Mouse (Mus musculus): Measurements from ENCODE around the gene Xpa. TPM values are rescaled to one million over a fixed set of nuclear protein-coding genes. Genes with fewer than 3 reads are reported as not detected.

Gene Xpa
- polyA plus RNA-seq, 1 experiment, result 33.4 TPM

GRCm38 (mm10) chr4:46119514-46120094 is 76.5 kb downstream of the Xpa start:
- Histone ChIP-seq H3K27ac (ENCODE audit: control insufficient read depth, insufficient read depth, low read length) (no peak overlapping the region), H3K36me3 (ENCODE audit: control insufficient read depth, insufficient read depth, low read length) (peaks cover 71% of the 10 kb centered on the region), H3K27me3 (ENCODE audit: control insufficient read depth, insufficient read depth, low read length) (no peaks in the 10 kb centered on the region), H3K4me1 (replicated peaks; ENCODE audit: control insufficient read depth, insufficient read depth, low read length) (no peaks in the 10 kb centered on the region), H3K4me3 (ENCODE audit: control insufficient read depth, insufficient read depth, low read length) (no peak overlapping the region)
- no peak for DNase-seq
- no peak for TF ChIP-seq CTCF (IDR thresholded peaks at IDR 0.05; ENCODE audit: borderline replicate concordance, control insufficient read depth, extremely low read depth, insufficient read depth, low read length, poor library complexity)
- TF ChIP-seq POLR2A (IDR thresholded peaks at IDR 0.05; ENCODE audit: control insufficient read depth, extremely low read depth, insufficient read depth, low read length, poor library complexity), result no peak
- WGBS, result 97% methylated on average over 14 of the region's 14 CpGs

GRCm38 (mm10) chr4:46117536-46117935 is 78.6 kb downstream of the Xpa start:
- Histone ChIP-seq H3K27me3 (ENCODE audit: control insufficient read depth, insufficient read depth, low read length) (no peaks in the 10 kb centered on the region), H3K27ac (ENCODE audit: control insufficient read depth, insufficient read depth, low read length) (no peak overlapping the region), H3K4me1 (replicated peaks; ENCODE audit: control insufficient read depth, insufficient read depth, low read length) (no peaks in the 10 kb centered on the region), H3K36me3 (ENCODE audit: control insufficient read depth, insufficient read depth, low read length) (peaks cover 55% of the 10 kb centered on the region), H3K4me3 (ENCODE audit: control insufficient read depth, insufficient read depth, low read length) (no peak overlapping the region)
- DNase-seq, result no peak
- TF ChIP-seq CTCF (IDR thresholded peaks at IDR 0.05; ENCODE audit: borderline replicate concordance, control insufficient read depth, extremely low read depth, insufficient read depth, low read length, poor library complexity) (no peak), POLR2A (IDR thresholded peaks at IDR 0.05; ENCODE audit: control insufficient read depth, extremely low read depth, insufficient read depth, low read length, poor library complexity) (no peak)
- 98% methylated on average over 4 of the region's 4 CpGs for WGBS

GRCm38 (mm10) chr4:46116544-46117175 is 79.5 kb downstream of the Xpa start:
- 95% methylated on average over 10 of the region's 10 CpGs for WGBS
- no peak for DNase-seq

GRCm38 (mm10) chr4:46115308-46115707 is 80.8 kb downstream of the Xpa start:
- no peaks in the 10 kb centered on the region for H3K4me1 ChIP-seq (replicated peaks; ENCODE audit: control insufficient read depth, insufficient read depth, low read length)
- 94% methylated on average over 1 of the region's 1 CpGs for WGBS
- H3K36me3 ChIP-seq (ENCODE audit: control insufficient read depth, insufficient read depth, low read length), result peaks cover 46% of the 10 kb centered on the region
- no peak overlapping the region for H3K27ac ChIP-seq (ENCODE audit: control insufficient read depth, insufficient read depth, low read length)
- H3K4me3 ChIP-seq (ENCODE audit: control insufficient read depth, insufficient read depth, low read length), result no peak overlapping the region
- no peak for TF ChIP-seq CTCF (IDR thresholded peaks at IDR 0.05; ENCODE audit: borderline replicate concordance, control insufficient read depth, extremely low read depth, insufficient read depth, low read length, poor library complexity)
- no peak for TF ChIP-seq POLR2A (IDR thresholded peaks at IDR 0.05; ENCODE audit: control insufficient read depth, extremely low read depth, insufficient read depth, low read length, poor library complexity)
- no peaks in the 10 kb centered on the region for H3K27me3 ChIP-seq (ENCODE audit: control insufficient read depth, insufficient read depth, low read length)
- DNase-seq, result no peak

More at GRCm38 (mm10) chr4:46116544-46117175, 79.5 kb downstream of the Xpa start:
- no peak overlapping the region for H3K4me3 ChIP-seq (ENCODE audit: control insufficient read depth, insufficient read depth, low read length)
- H3K4me1 ChIP-seq (replicated peaks; ENCODE audit: control insufficient read depth, insufficient read depth, low read length), result no peaks in the 10 kb centered on the region
- no peaks in the 10 kb centered on the region for H3K27me3 ChIP-seq (ENCODE audit: control insufficient read depth, insufficient read depth, low read length)
- TF ChIP-seq POLR2A (IDR thresholded peaks at IDR 0.05; ENCODE audit: control insufficient read depth, extremely low read depth, insufficient read depth, low read length, poor library complexity), result no peak
- no peak for TF ChIP-seq CTCF (IDR thresholded peaks at IDR 0.05; ENCODE audit: borderline replicate concordance, control insufficient read depth, extremely low read depth, insufficient read depth, low read length, poor library complexity)
- H3K36me3 ChIP-seq (ENCODE audit: control insufficient read depth, insufficient read depth, low read length), result peaks cover 48% of the 10 kb centered on the region
- H3K27ac ChIP-seq (ENCODE audit: control insufficient read depth, insufficient read depth, low read length), result no peak overlapping the region

- Histone ChIP-seq H3K36me3 (ENCODE audit: control insufficient read depth, insufficient read depth, low read length) (peaks cover 9% of the 10 kb centered on the region), H3K27ac (ENCODE audit: control insufficient read depth, insufficient read depth, low read length) (no peak overlapping the region), H3K4me1 (replicated peaks; ENCODE audit: control insufficient read depth, insufficient read depth, low read length) (no peaks in the 10 kb centered on the region), H3K4me3 (ENCODE audit: control insufficient read depth, insufficient read depth, low read length) (no peak overlapping the region), H3K27me3 (ENCODE audit: control insufficient read depth, insufficient read depth, low read length) (no peaks in the 10 kb centered on the region)
- WGBS, result 83% methylated on average over 3 of the region's 3 CpGs
- TF ChIP-seq CTCF (IDR thresholded peaks at IDR 0.05; ENCODE audit: borderline replicate concordance, control insufficient read depth, extremely low read depth, insufficient read depth, low read length, poor library complexity) (no peak), POLR2A (IDR thresholded peaks at IDR 0.05; ENCODE audit: control insufficient read depth, extremely low read depth, insufficient read depth, low read length, poor library complexity) (no peak)
- no peak for DNase-seq
These were observed 84.8 kb downstream of the Xpa start for GRCm38 (mm10) chr4:46111361-46111760.

GRCm38 (mm10) chr4:46110084-46110483 is 86.0 kb downstream of the Xpa start:
- WGBS, result 97% methylated on average over 8 of the region's 8 CpGs
- Histone ChIP-seq H3K36me3 (ENCODE audit: control insufficient read depth, insufficient read depth, low read length) (peaks cover under 1% of the 10 kb centered on the region; the same call in 1 of the 2 replicates), H3K4me1 (replicated peaks; ENCODE audit: control insufficient read depth, insufficient read depth, low read length) (no peaks in the 10 kb centered on the region), H3K27ac (ENCODE audit: control insufficient read depth, insufficient read depth, low read length) (no peak overlapping the region), H3K27me3 (ENCODE audit: control insufficient read depth, insufficient read depth, low read length) (no peaks in the 10 kb centered on the region), H3K4me3 (ENCODE audit: control insufficient read depth, insufficient read depth, low read length) (no peak overlapping the region)
- TF ChIP-seq POLR2A (IDR thresholded peaks at IDR 0.05; ENCODE audit: control insufficient read depth, extremely low read depth, insufficient read depth, low read length, poor library complexity) (no peak), CTCF (IDR thresholded peaks at IDR 0.05; ENCODE audit: borderline replicate concordance, control insufficient read depth, extremely low read depth, insufficient read depth, low read length, poor library complexity) (no peak)
- no peak for DNase-seq

Other genes starting within 250 kb of the Xpa start
- gene Tdrd7, start 231.0 kb downstream of the Xpa start, polyA plus RNA-seq (2012; rRNA removed), result 4.3 and 5.0 TPM in 2 replicates
- 0.92 and 3.6 TPM in 2 replicates for gene Tmod1, start 157.4 kb downstream of the Xpa start, polyA plus RNA-seq (2012; rRNA removed)
- 53.3 and 56.7 TPM in 2 replicates for gene Ncbp1, start 57.7 kb downstream of the Xpa start, polyA plus RNA-seq (2012; rRNA removed)
- gene Tstd2, start 57.6 kb downstream of the Xpa start, polyA plus RNA-seq (2012; rRNA removed), result 20.3 and 23.8 TPM in 2 replicates
- gene Foxe1, start 147.3 kb upstream of the Xpa start, polyA plus RNA-seq (2012; rRNA removed), result 0.28 and 0.57 TPM in 2 replicates
- 11.9 and 13.5 TPM in 2 replicates for gene Trmo, start 193.1 kb upstream of the Xpa start, polyA plus RNA-seq (2012; rRNA removed)
- gene Hemgn, start 217.2 kb upstream of the Xpa start, polyA plus RNA-seq (2012; rRNA removed), result 0.93 and 1.3 TPM in 2 replicates